Comparison of ENCODE assay signal across 8 mouse cellular contexts in the genomic region with DNA sequence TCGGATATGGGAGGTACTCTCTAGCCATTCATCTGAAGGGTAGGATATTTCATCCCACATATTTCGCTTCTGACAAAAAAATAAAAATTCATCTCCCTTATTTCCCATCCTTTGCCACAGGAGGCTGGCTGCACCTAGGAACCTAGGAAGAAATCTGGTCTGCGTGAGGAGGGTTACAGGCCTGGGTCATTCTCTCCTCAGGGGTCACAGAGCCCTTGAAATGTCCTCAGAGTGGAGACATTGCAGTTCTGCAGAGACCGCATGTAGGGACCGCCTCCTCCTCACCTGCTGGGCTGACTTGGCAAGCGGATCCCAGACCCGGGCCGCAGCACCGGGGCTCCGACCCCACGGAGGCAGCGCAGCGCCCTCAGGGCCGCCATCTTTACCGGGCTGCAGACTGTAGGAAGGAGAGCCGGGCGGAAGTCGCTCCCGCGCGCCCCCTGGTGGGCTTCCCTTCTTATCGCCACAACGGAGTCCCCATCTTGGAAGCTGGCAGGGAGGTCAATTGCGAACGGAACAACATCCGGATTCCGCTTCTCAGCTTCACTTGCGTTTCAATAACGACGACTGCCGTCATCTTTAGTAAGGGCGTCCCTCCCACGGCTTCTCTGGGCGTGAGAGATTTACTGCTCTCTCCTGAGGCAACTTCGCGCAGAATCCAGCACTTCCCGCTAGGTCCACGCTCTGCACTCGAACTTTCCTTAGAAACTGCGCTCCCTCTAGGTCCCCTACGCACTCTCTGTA. TPM values are rescaled to one million over a fixed set of nuclear protein-coding genes. Genes with fewer than 3 reads are reported as not detected.
A peak's percentile ranks its signal among the peaks of the same experiment; 100 is the strongest.
DNase-seq lines count a peak whose midpoint lies in the region; ATAC-seq lines count a peak whose summit lies in the region.

No protein-coding gene starts in this region.

- peak overlapping the region; percentile 69 for H3K4me2 ChIP-seq in intestine, embryonic 14.5 days (ENCODE audit: low read length)

- H3K4me3 ChIP-seq in intestine, embryonic 14.5 days (ENCODE audit: low read depth, low read length), result peak overlapping the region; percentile 89

- ATAC-seq in intestine, embryonic 14.5 days (replicated peaks; ENCODE audit: low FRiP score, low TSS enrichment, low read depth), result peak; percentile 92

- peak overlapping the region; percentile 92 for H3K27ac ChIP-seq in intestine, embryonic 14.5 days (ENCODE audit: low read depth)

- peak; percentile 97 for DNase-seq in adrenal gland, adult 18-20 months (ENCODE audit: low spot score in 2 of 2)
- peak; percentile 98 for DNase-seq in embryo, embryonic 11 days
- peak; percentile 97 for DNase-seq in gastrocnemius, postnatal 25 days
- peak; percentile 97 for DNase-seq in intestine, embryonic 14.5 days (ENCODE audit: low spot score)
- DNase-seq in left cerebral cortex, postnatal 14 days (ENCODE audit: low spot score in 2 of 2), result peak; percentile 99
- DNase-seq in mesoderm, embryonic 11.5 days (ENCODE audit: low read depth, low spot score), result peak; percentile 97
- peak; percentile 97 to 98 for DNase-seq in right cerebral cortex, postnatal 36 days (ENCODE audit: low spot score in 2 of 2)
- peak; percentile 97 for DNase-seq in yolk sac, embryonic 10.5 days (ENCODE audit: low spot score)

- peaks cover 43% of the 10 kb centered on the region for H3K4me1 ChIP-seq in intestine, embryonic 14.5 days (replicated peaks; ENCODE audit: control insufficient read depth, insufficient read depth, low read length)

- intact Hi-C loops in left cerebral cortex, postnatal 14 days (cut with DNase I), result no loop called here

- H3K36me3 ChIP-seq in intestine, embryonic 14.5 days (ENCODE audit: control insufficient read depth, insufficient read depth, low read length), result peaks cover 33% of the 10 kb centered on the region

- H3K27me3 ChIP-seq in intestine, embryonic 14.5 days (replicated peaks; ENCODE audit: control insufficient read depth, insufficient read depth, low read length), result no peaks in the 10 kb centered on the region

- WGBS in intestine, embryonic 14.5 days, result under 1% methylated on average over 41 of the region's 41 CpGs

- H3K9me3 ChIP-seq in intestine, embryonic 14.5 days (ENCODE audit: control insufficient read depth, low read length), result no peaks in the 10 kb centered on the region

- H3K9ac ChIP-seq in intestine, embryonic 14.5 days (ENCODE audit: low read length), result peak overlapping the region; percentile 91

RNA-seq across cellular contexts. Expression of a gene that starts 3.3 kb away (rescaled TPM):
- total RNA-seq in adrenal gland, adult 18-20 months (2021), result 1 to 10 TPM; 1.5 to 3.8 TPM
- total RNA-seq in gastrocnemius, postnatal 25 days (2021), result 1 to 10 TPM in 1 of 2 experiments, under 1 TPM in 1; 0.43 to 1.4 TPM
- 5.0 and 6.1 TPM in 2 replicates for polyA plus RNA-seq in intestine, embryonic 14.5 days (2014; fragmentation: Nextera tagmentation; extraction: Ambion mirVana)
- 10 to 100 TPM; 11.1 to 17.0 TPM for total RNA-seq in left cerebral cortex, postnatal 14 days (2021)

RNA-seq across cellular contexts. Expression of a gene that starts 4.3 kb away (rescaled TPM):
- 1,000 to 10,000 TPM in 1 of 2 experiments, 100 to 1,000 TPM in 1; 683 to 1,034 TPM for total RNA-seq in adrenal gland, adult 18-20 months (2021)
- total RNA-seq in gastrocnemius, postnatal 25 days (2021), result 1,000 to 10,000 TPM in 1 of 2 experiments, 100 to 1,000 TPM in 1; 872 to 1,009 TPM
- polyA plus RNA-seq in intestine, embryonic 14.5 days (2014; fragmentation: Nextera tagmentation; extraction: Ambion mirVana), result 247 and 258 TPM in 2 replicates
- 100 to 1,000 TPM; 265 to 285 TPM for total RNA-seq in left cerebral cortex, postnatal 14 days (2021)

RNA-seq across cellular contexts. Expression of a gene that starts 12.7 kb away (rescaled TPM):
- total RNA-seq in adrenal gland, adult 18-20 months (2021), result 10 to 100 TPM; 23.2 to 46.7 TPM
- total RNA-seq in gastrocnemius, postnatal 25 days (2021), result 1 to 10 TPM; 3.2 to 3.9 TPM
- 47.0 and 55.3 TPM in 2 replicates for polyA plus RNA-seq in intestine, embryonic 14.5 days (2014; fragmentation: Nextera tagmentation; extraction: Ambion mirVana)
- total RNA-seq in left cerebral cortex, postnatal 14 days (2021), result 10 to 100 TPM; 11.1 to 16.0 TPM

RNA-seq across cellular contexts. Expression of a gene that starts 22.0 kb away (rescaled TPM):
- 1 to 10 TPM; 4.2 to 4.6 TPM for total RNA-seq in adrenal gland, adult 18-20 months (2021)
- total RNA-seq in gastrocnemius, postnatal 25 days (2021), result not detected
- 2.5 and 5.2 TPM in 2 replicates for polyA plus RNA-seq in intestine, embryonic 14.5 days (2014; fragmentation: Nextera tagmentation; extraction: Ambion mirVana)
- 1 to 10 TPM; 1.6 to 4.9 TPM for total RNA-seq in left cerebral cortex, postnatal 14 days (2021)

RNA-seq across cellular contexts. Expression of a gene that starts 23.2 kb away (rescaled TPM):
- 10 to 100 TPM; 30.5 to 37.8 TPM for total RNA-seq in adrenal gland, adult 18-20 months (2021)
- 1 to 10 TPM; 8.6 to 9.8 TPM for total RNA-seq in gastrocnemius, postnatal 25 days (2021)
- polyA plus RNA-seq in intestine, embryonic 14.5 days (2014; fragmentation: Nextera tagmentation; extraction: Ambion mirVana), result 65.5 and 68.4 TPM in 2 replicates
- 10 to 100 TPM; 59.8 to 61.3 TPM for total RNA-seq in left cerebral cortex, postnatal 14 days (2021)

Comparison
In these comparisons a context has a peak if more than half of its experiments do, and no peak if none do; other contexts are left out.
1. Peak in every context shown above with its lines: DNase-seq, ATAC-seq, H3K4me3 ChIP-seq and H3K27ac ChIP-seq.